Mouse (Mus musculus): ENCODE results near the gene Rcan1. TPM values are rescaled to one million over a fixed set of nuclear protein-coding genes. Genes with fewer than 3 reads are reported as not detected.
A peak's percentile ranks its signal among the peaks of the same experiment; 100 is the strongest.

Gene Rcan1
- polyA plus RNA-seq, 1 experiment, result 20.2 TPM

DNA sequence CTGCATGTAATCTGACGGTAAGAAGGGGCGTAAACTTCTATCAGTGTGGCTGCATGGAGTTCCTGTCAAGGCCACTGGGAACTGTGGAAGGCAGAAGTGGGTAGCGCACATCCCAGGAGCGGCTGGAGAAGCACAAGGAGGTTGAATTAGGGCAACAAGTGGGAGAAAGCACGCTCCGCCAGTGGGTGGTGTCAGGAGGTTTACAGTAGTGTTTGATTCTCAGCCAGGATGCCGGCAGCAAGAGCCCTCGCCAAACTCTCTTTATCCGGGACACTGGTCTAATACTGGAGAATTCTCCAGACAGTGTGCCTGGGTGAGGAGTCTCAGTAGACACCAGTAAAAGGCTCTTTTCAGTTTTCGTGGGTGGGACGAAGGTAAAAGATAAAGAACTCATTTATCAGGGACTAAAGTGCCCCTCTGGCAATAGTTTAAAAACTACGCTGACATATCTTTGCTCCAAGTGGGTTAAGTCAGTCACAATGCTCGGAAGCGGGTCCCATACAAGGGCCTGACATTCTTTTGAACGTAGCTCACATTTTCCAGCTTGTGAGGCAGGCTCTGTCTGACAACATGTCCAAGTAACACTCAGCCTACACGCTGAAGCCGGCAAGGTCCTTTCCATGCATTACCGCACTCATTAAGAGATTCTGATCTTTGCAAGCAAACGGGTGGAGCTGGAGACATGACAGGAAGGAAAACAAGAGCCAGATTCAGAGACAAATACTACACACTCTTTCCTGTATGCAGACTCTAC, 42.3 kb downstream of the Rcan1 start:
- TF ChIP-seq REST (IDR thresholded peaks at IDR 0.05; ENCODE audit: insufficient read depth, insufficient read length) (no peak), POLR2A (IDR thresholded peaks at IDR 0.05; ENCODE audit: insufficient read length, low read depth) (no peak), MYOD1 (IDR thresholded peaks at IDR 0.05; ENCODE audit: control insufficient read depth in 1 of 3, insufficient read length in 2 of 3, low read depth in 2 of 3) (no peak), E2F4 (IDR thresholded peaks at IDR 0.05; ENCODE audit: insufficient read depth) (no peak), TCF3 (IDR thresholded peaks at IDR 0.05; ENCODE audit: insufficient read length, low read depth) (no peak), MYOG (IDR thresholded peaks at IDR 0.05; ENCODE audit: control insufficient read depth in 1 of 3, insufficient read depth in 1 of 3, insufficient read length in 2 of 3, low read depth in 2 of 3) (no peak), TCF12 (IDR thresholded peaks at IDR 0.05; ENCODE audit: insufficient read depth, poor library complexity, severe bottlenecking) (no peak), SRF (IDR thresholded peaks at IDR 0.05; ENCODE audit: control insufficient read depth, insufficient read length, low read depth) (no peak), POLR2AphosphoS2 (IDR thresholded peaks at IDR 0.05; ENCODE audit: insufficient read length, low read depth) (no peak)
- Histone ChIP-seq H3K4me2 (ENCODE audit: low read depth) (no peak overlapping the region), H3ac (ENCODE audit: control insufficient read depth, insufficient read length) (no peak overlapping the region), H3K4me3 (no peak overlapping the region), H3K36me3 (ENCODE audit: control insufficient read depth, insufficient read depth) (no peaks in the 10 kb centered on the region), H3K27me3 (ENCODE audit: control insufficient read depth, insufficient read depth, insufficient read length) (no peaks in the 10 kb centered on the region), H3K79me2 (ENCODE audit: control insufficient read depth, insufficient read depth) (no peaks in the 10 kb centered on the region)

DNA sequence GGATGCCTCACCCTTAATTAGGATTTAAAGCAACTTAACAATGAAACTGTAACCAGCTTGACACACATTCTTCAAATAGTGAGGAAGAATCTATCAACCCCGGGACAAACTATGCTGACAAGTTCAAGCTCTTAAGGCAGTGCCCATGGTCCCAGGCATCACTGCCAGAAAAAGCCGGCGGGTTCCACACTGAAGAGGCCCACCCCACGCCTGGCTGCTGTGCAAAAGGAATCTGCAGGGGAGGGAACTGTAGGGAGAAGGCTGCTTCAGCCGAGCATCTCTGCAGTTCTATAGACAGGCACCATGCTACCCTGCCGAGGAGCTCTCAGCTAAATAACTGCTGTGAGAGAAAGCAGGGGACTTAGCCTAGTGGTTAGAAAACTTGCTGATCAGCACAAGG, 44.0 kb downstream of the Rcan1 start:
- Histone ChIP-seq H3K27me3 (ENCODE audit: control insufficient read depth, insufficient read depth, insufficient read length) (no peaks in the 10 kb centered on the region), H3K36me3 (ENCODE audit: control insufficient read depth, insufficient read depth) (no peaks in the 10 kb centered on the region), H3K4me3 (no peak overlapping the region), H3K4me2 (ENCODE audit: low read depth) (no peak overlapping the region), H3K79me2 (ENCODE audit: control insufficient read depth, insufficient read depth) (no peaks in the 10 kb centered on the region), H3ac (ENCODE audit: control insufficient read depth, insufficient read length) (no peak overlapping the region)
- TF ChIP-seq USF1 (IDR thresholded peaks at IDR 0.05; ENCODE audit: low read depth), result no peak
- TF ChIP-seq CEBPB (IDR thresholded peaks at IDR 0.05; ENCODE audit: insufficient read depth, poor library complexity, severe bottlenecking), result no peak
- TF ChIP-seq E2F4 (IDR thresholded peaks at IDR 0.05; ENCODE audit: insufficient read depth), result no peak
- TF ChIP-seq REST (IDR thresholded peaks at IDR 0.05; ENCODE audit: insufficient read depth, insufficient read length), result no peak
- TF ChIP-seq MYOD1 (IDR thresholded peaks at IDR 0.05; ENCODE audit: control insufficient read depth in 1 of 3, insufficient read length in 2 of 3, low read depth in 2 of 3), result no peak
- no peak for TF ChIP-seq POLR2A (IDR thresholded peaks at IDR 0.05; ENCODE audit: insufficient read length, low read depth)
- no peak for TF ChIP-seq TCF3 (IDR thresholded peaks at IDR 0.05; ENCODE audit: insufficient read length, low read depth)
- TF ChIP-seq POLR2AphosphoS2 (IDR thresholded peaks at IDR 0.05; ENCODE audit: insufficient read length, low read depth), result no peak
- TF ChIP-seq TCF12 (IDR thresholded peaks at IDR 0.05; ENCODE audit: insufficient read depth, poor library complexity, severe bottlenecking), result no peak
- TF ChIP-seq MAX (IDR thresholded peaks at IDR 0.05; ENCODE audit: low read depth), result no peak
- TF ChIP-seq SRF (IDR thresholded peaks at IDR 0.05; ENCODE audit: control insufficient read depth, insufficient read length, low read depth), result no peak
- TF ChIP-seq MYOG (IDR thresholded peaks at IDR 0.05; ENCODE audit: control insufficient read depth in 1 of 3, insufficient read depth in 1 of 3, insufficient read length in 2 of 3, low read depth in 2 of 3), result no peak

GRCm38 (mm10) chr16:92425875-92426274, 44.8 kb downstream of the Rcan1 start:
- no peaks in the 10 kb centered on the region for H3K27me3 ChIP-seq (ENCODE audit: control insufficient read depth, insufficient read depth, insufficient read length)
- no peak overlapping the region for H3ac ChIP-seq (ENCODE audit: control insufficient read depth, insufficient read length)
- no peaks in the 10 kb centered on the region for H3K79me2 ChIP-seq (ENCODE audit: control insufficient read depth, insufficient read depth)
- no peak overlapping the region for H3K4me3 ChIP-seq
- H3K36me3 ChIP-seq (ENCODE audit: control insufficient read depth, insufficient read depth), result no peaks in the 10 kb centered on the region
- TF ChIP-seq POLR2A (IDR thresholded peaks at IDR 0.05; ENCODE audit: insufficient read length, low read depth) (no peak), MAX (IDR thresholded peaks at IDR 0.05; ENCODE audit: low read depth) (no peak), SRF (IDR thresholded peaks at IDR 0.05; ENCODE audit: control insufficient read depth, insufficient read length, low read depth) (peak; percentile 2), MYOD1 (IDR thresholded peaks at IDR 0.05; ENCODE audit: control insufficient read depth in 1 of 3, insufficient read length in 2 of 3, low read depth in 2 of 3) (peak in 2 of 3 experiments; percentile 51 to 72), MYOG (IDR thresholded peaks at IDR 0.05; ENCODE audit: control insufficient read depth in 1 of 3, insufficient read depth in 1 of 3, insufficient read length in 2 of 3, low read depth in 2 of 3) (peak; percentile 11 to 69 (median 54))
- H3K4me2 ChIP-seq (ENCODE audit: low read depth), result no peak overlapping the region

DNA sequence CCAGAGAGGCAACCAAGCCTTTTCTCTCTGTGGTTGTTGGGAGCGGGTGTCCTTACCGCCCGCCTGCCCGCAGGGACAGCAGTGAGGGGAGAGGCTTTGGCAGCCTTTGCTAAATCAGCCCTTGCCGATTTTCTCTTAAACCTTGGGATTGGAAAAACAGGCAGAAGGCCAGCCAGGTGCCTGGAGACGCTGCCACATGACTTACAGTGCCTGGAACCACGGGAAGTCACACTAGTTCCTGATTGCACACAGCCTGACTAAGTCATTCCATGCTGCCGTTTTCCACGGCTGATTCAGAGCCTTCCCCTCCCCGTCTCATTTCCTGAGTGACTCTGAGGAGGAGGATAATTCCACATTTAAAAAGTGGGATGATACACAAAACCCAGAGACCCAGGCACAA, 47.3 kb downstream of the Rcan1 start:
- TF ChIP-seq MYOG (IDR thresholded peaks at IDR 0.05; ENCODE audit: control insufficient read depth in 1 of 3, insufficient read depth in 1 of 3, insufficient read length in 2 of 3, low read depth in 2 of 3) (no peak), POLR2A (IDR thresholded peaks at IDR 0.05; ENCODE audit: insufficient read length, low read depth) (no peak), TCF12 (IDR thresholded peaks at IDR 0.05; ENCODE audit: insufficient read depth, poor library complexity, severe bottlenecking) (no peak), CEBPB (IDR thresholded peaks at IDR 0.05; ENCODE audit: insufficient read depth, poor library complexity, severe bottlenecking) (no peak), USF1 (IDR thresholded peaks at IDR 0.05; ENCODE audit: low read depth) (no peak), SRF (IDR thresholded peaks at IDR 0.05; ENCODE audit: control insufficient read depth, insufficient read length, low read depth) (no peak), TCF3 (IDR thresholded peaks at IDR 0.05; ENCODE audit: insufficient read length, low read depth) (no peak), MYOD1 (IDR thresholded peaks at IDR 0.05; ENCODE audit: control insufficient read depth in 1 of 3, insufficient read length in 2 of 3, low read depth in 2 of 3) (no peak), MAX (IDR thresholded peaks at IDR 0.05; ENCODE audit: low read depth) (no peak), REST (IDR thresholded peaks at IDR 0.05; ENCODE audit: insufficient read depth, insufficient read length) (no peak), E2F4 (IDR thresholded peaks at IDR 0.05; ENCODE audit: insufficient read depth) (no peak), POLR2AphosphoS2 (IDR thresholded peaks at IDR 0.05; ENCODE audit: insufficient read length, low read depth) (no peak)
- no peaks in the 10 kb centered on the region for H3K36me3 ChIP-seq (ENCODE audit: control insufficient read depth, insufficient read depth)
- no peak overlapping the region for H3K4me3 ChIP-seq
- H3ac ChIP-seq (ENCODE audit: control insufficient read depth, insufficient read length), result no peak overlapping the region
- H3K79me2 ChIP-seq (ENCODE audit: control insufficient read depth, insufficient read depth), result no peaks in the 10 kb centered on the region
- H3K4me2 ChIP-seq (ENCODE audit: low read depth), result no peak overlapping the region
- H3K27me3 ChIP-seq (ENCODE audit: control insufficient read depth, insufficient read depth, insufficient read length), result no peaks in the 10 kb centered on the region
